Mouse (Mus musculus) Patski (cell line): Measurements from ENCODE around the gene Rab5a. TPM values are rescaled to one million over a fixed set of nuclear protein-coding genes. Genes with fewer than 3 reads are reported as not detected.
"Not testable (repeated sequence)": the region's sequence is repeated elsewhere in the genome, so short reads cannot be mapped to it uniquely, and the experiment has no call there.

Experiments used
- ATAC-seq: fragments of 100-300 bp; one replicate; pipeline ENCODE4 v1.8.0; 2021
- CTCF ChIA-PET: fragments of 350-600 bp; sonication (Branson Sonifier 250); formaldehyde crosslinking; loops from one replicate; lab custom pipeline; 2022; ENCODE audit warnings: inconsistent platforms; lab: Charles Lee
- POLR2A ChIA-PET: fragments of 350-600 bp; sonication (Branson Sonifier 250); formaldehyde crosslinking; loops from one replicate; lab custom pipeline; 2022; ENCODE audit warnings: antibody characterized with exemption, inconsistent platforms; lab: Charles Lee
- DNase-seq: peaks from one replicate; pipeline ENCODE4 v3.0.0-alpha.2; 2011; ENCODE audit warnings: low read depth, low spot score
- H3K27me3 ChIP-seq: fragments of 371-371 bp; one replicate; pipeline ENCODE4 v1.5.1; 2021
- CTCF ChIP-seq: fragments of 100-300 bp; IDR thresholded peaks from one replicate; pipeline ENCODE4 v1.5.1; 2021
- in situ Hi-C: fragments of 300-500 bp; cut with MboI; formaldehyde crosslinking; loops from 3 replicates; pipeline ENCODE4 v1.11.1; 2018; ENCODE audit warnings: low pct_unique_long_range_greater_than_20kb, mixed read lengths
- polyA plus RNA-seq: library from polyadenylated mRNA; unstranded; gene quantifications from one replicate; pipeline ENCODE4 v1.2.3, GENCODE M21; 2021

The Rab5a gene
- polyA plus RNA-seq, 1 experiment from 2014 or later = 93.7 TPM

DNA sequence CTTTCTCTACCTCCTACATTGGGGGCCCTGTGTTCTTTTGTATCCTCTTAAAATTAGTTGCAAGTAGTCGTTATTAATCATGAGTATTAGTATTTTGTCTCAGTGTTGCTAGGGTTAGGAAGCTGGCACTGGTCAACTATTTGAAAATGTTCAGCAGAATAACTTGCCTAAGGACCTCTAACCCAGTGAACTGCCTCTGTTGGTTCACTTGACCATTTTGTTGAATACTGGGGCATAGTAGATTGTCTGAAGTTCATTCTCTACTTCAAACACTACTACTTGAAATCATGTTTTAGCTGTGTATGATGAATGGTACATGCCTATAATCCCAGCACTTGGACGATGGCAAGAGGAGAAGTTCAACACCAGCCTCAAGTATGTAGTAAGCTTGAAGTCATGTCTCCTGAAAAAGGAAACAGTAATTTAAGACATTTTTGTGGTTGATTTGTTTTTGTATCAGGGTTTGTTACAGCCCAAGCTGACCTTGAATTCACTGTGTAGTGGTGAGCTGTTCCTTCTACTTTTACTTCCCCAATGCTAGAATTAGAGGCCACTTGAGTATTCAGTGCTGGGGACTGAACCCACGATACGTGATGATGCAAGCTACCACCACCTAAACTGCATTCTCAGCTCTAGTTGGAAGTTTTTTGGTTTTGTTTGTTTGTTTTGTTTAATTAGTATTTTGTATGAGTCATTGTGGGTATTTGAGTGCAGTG, 9.4 kb downstream of the Rab5a start:
- DNase-seq (no peak), ATAC-seq (peak; percentile 80)
- no peaks in the 10 kb centered on the region for H3K27me3 ChIP-seq
- in situ Hi-C loops = no loop called here
- ChIA-PET CTCF (interaction anchor here (1.4 to 1.5 kb wide), 2 partner anchors 13 to 25 kb away, joined by 3 to 5 read pairs; no protein-coding TSS in a partner anchor), POLR2A (interaction anchor here (0.9 kb wide), 1 partner anchor 16 kb away, joined by 3 read pairs; no protein-coding TSS in a partner anchor)
- TF ChIP-seq CTCF = no peak

- H3K27me3 ChIP-seq = no peaks in the 10 kb centered on the region
- peak; percentile 46 for ATAC-seq
- DNase-seq = no peak
- POLR2A ChIA-PET = interaction anchor here (0.9 kb wide), 1 partner anchor 16 kb away, joined by 3 read pairs; no protein-coding TSS in a partner anchor
- CTCF ChIA-PET = interaction anchor here (1.5 kb wide), 1 partner anchor 13 kb away, joined by 5 read pairs; no protein-coding TSS in a partner anchor
- in situ Hi-C loops = no loop called here
- no peak for TF ChIP-seq CTCF
These were observed 10.0 kb downstream of the Rab5a start for GRCm38 (mm10) chr17:53489007-53489378.

GRCm38 (mm10) chr17:53502966-53503365, 23.9 kb downstream of the Rab5a start:
- peak; percentile 12 for TF ChIP-seq CTCF
- no peak for DNase-seq
- POLR2A ChIA-PET = interaction anchor here (0.6 kb wide), 1 partner anchor 10 kb away, joined by 6 read pairs; no protein-coding TSS in a partner anchor
- in situ Hi-C loops = no loop called here
- H3K27me3 ChIP-seq = no peaks in the 10 kb centered on the region
- ATAC-seq = no peak
- CTCF ChIA-PET = interaction anchor here (1.4 to 1.8 kb wide), 3 partner anchors 9 to 23 kb away, joined by 3 to 6 read pairs (median 5); no protein-coding TSS in a partner anchor

- in situ Hi-C loops = loop anchor here (5.0 to 10.0 kb wide), 3 partner anchors 112 to 322 kb away; no protein-coding TSS in a partner anchor
- ChIA-PET CTCF (interaction anchor here (1.4 to 2.4 kb wide), 4 partner anchors 10 to 19 kb away, joined by 3 to 6 read pairs (median 4); no protein-coding TSS in a partner anchor), POLR2A (interaction anchor here (0.6 to 0.8 kb wide), 2 partner anchors 13 to 20 kb away, joined by 4 to 5 read pairs; no protein-coding TSS in a partner anchor)
- peak; percentile 51 for ATAC-seq
- H3K27me3 ChIP-seq = no peaks in the 10 kb centered on the region
- no peak for DNase-seq
- TF ChIP-seq CTCF = peak; percentile 59
These were observed 33.4 kb downstream of the Rab5a start for GRCm38 (mm10) chr17:53512311-53512951.

DNA sequence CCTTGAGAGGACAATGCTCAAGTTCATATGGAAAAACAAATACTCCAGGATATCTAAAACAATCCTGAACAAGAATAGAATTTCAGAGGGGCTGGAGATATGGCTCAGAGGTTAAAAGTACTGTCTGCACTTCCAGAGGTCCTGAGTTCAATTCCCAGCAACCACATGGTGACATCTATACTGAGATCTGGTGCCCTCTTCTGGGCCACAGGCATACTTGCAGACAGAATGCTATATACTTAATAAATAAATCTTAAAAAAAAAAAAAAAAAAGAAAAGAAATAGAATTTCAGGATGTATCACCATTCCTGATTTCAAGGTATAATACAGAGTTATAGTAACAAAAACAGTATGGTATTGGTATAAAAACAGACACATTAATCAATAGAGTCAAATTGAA, 40.3 kb downstream of the Rab5a start:
- in situ Hi-C loops = loop anchor here (10.0 kb wide), 2 partner anchors 105 to 315 kb away; no protein-coding TSS in a partner anchor
- peak; percentile 33 for TF ChIP-seq CTCF
- DNase-seq (no peak), ATAC-seq (no peak)
- no peaks in the 10 kb centered on the region for H3K27me3 ChIP-seq
- CTCF ChIA-PET = no interaction called here
- POLR2A ChIA-PET = no interaction called here

- ATAC-seq = no peak
- CTCF ChIA-PET = no interaction called here
These were observed 41.5 kb downstream of the Rab5a start for GRCm38 (mm10) chr17:53520509-53520908.

GRCm38 (mm10) chr17:53528034-53528433, 49.0 kb downstream of the Rab5a start:
- in situ Hi-C loops = no loop called here
- TF ChIP-seq CTCF = no peak
- ATAC-seq (no peak), DNase-seq (no peak)
- POLR2A ChIA-PET = no interaction called here
- H3K27me3 ChIP-seq = no peaks in the 10 kb centered on the region
- CTCF ChIA-PET = interaction anchor here (0.7 to 0.9 kb wide), 2 partner anchors 16 to 37 kb away, joined by 3 read pairs; no protein-coding TSS in a partner anchor

More at GRCm38 (mm10) chr17:53520509-53520908, 41.5 kb downstream of the Rab5a start:
- DNase-seq = no peak
- in situ Hi-C loops = no loop called here
- no peak for TF ChIP-seq CTCF
- H3K27me3 ChIP-seq = no peaks in the 10 kb centered on the region
- POLR2A ChIA-PET = no interaction called here

DNA sequence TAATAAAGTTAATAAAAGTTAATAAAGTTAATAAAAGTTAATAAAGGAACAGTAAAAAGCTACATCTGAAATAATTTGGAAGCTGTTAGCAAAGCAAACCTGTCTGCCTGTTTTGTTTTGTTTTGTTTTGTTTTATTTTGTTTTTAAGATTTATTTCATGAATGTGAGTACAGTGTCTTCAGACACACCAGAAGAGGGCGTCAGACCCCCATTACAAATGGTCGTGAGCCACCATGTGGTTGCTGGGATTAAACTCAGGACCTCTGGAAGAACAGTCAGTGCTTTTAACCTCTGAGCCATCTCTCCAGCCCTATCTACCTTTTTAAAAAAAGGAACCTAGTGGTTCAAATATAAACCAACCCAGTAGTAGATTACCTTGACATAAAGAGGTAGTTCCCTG, 52.1 kb downstream of the Rab5a start:
- ChIA-PET CTCF (interaction anchor here (1.3 to 2.0 kb wide), 6 partner anchors 8 to 530 kb away, joined by 3 to 5 read pairs (median 4); partner anchors contain the start of gene Pp2d1), POLR2A (no interaction called here)
- ATAC-seq (no peak), DNase-seq (no peak)
- in situ Hi-C loops = no loop called here
- peak; percentile 67 for TF ChIP-seq CTCF
- H3K27me3 ChIP-seq = no peaks in the 10 kb centered on the region

GRCm38 (mm10) chr17:53532425-53532824, 53.4 kb downstream of the Rab5a start:
- ChIA-PET POLR2A (no interaction called here), CTCF (interaction anchor here (1.4 kb wide), 1 partner anchor 19 kb away, joined by 5 read pairs; no protein-coding TSS in a partner anchor)
- no peaks in the 10 kb centered on the region for H3K27me3 ChIP-seq
- no peak for TF ChIP-seq CTCF
- ATAC-seq (no peak), DNase-seq (no peak)
- in situ Hi-C loops = no loop called here

DNA sequence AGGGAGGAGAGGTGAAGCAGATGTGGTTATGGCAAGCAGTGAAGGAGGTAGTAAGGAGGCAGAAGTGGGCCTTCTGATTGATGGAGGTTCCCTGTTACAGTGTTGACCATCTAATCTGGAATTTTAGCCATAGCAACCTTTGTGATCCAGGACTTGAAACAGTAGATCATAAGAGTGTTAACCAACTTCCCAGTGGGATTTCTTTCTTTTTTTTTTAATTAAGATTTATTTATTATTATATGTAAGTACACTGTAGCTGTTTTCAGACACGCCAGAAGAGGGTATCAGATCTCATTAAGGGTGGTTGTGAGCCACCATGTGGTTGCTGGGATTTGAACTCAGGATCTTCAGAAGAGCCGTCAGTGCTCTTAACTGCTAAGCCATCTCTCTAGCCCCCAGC, 60.3 kb downstream of the Rab5a start, which contains the start of gene Pp2d1:
Gene Pp2d1, minus strand, starts transcription at position 101 of the 400 bp plus-strand sequence.
- in situ Hi-C loops, ATAC-seq, DNase-seq, H3K27me3 ChIP-seq, POLR2A ChIA-PET: not testable (repeated sequence)
- CTCF ChIA-PET = interaction anchor here (1.1 kb wide), 1 partner anchor 8 kb away, joined by 3 read pairs; no protein-coding TSS in a partner anchor
